Mouse (Mus musculus) embryonic facial prominence, embryonic 15.5 days (tissue): ENCODE results near the gene Phrf1. TPM values are rescaled to one million over a fixed set of nuclear protein-coding genes. Genes with fewer than 3 reads are reported as not detected.

ENCODE experiments used
- ATAC-seq: fragments of 200-750 bp; cut with Nextera tagmentation; 2 replicates; pipeline ENCODE4 v1.8.0; 2017; ENCODE audit warnings: low read depth, moderate TSS enrichment; ENCODE audit not compliant: insufficient number of reproducible peaks, low FRiP score, low TSS enrichment
- H3K27ac ChIP-seq: fragments of 300-500 bp; sonication (generic); replicated peaks from 2 replicates; pipeline ENCODE4 v1.5.1; 2015; ENCODE audit warnings: mild to moderate bottlenecking, inconsistent platforms
- H3K27me3 ChIP-seq: fragments of 300-500 bp; sonication (generic); 2 replicates; pipeline ENCODE4 v1.6.1; 2015; ENCODE audit warnings: inconsistent platforms
- H3K36me3 ChIP-seq: fragments of 300-500 bp; sonication (generic); 2 replicates; pipeline ENCODE4 v1.6.1; 2015; ENCODE audit warnings: mild to moderate bottlenecking, inconsistent platforms
- H3K4me1 ChIP-seq: fragments of 300-500 bp; sonication (generic); 2 replicates; pipeline ENCODE4 v1.6.1; 2015; ENCODE audit warnings: inconsistent platforms
- H3K4me2 ChIP-seq: fragments of 300-500 bp; sonication (generic); replicated peaks from 2 replicates; pipeline ENCODE4 v1.6.1; 2015; ENCODE audit warnings: mild to moderate bottlenecking, inconsistent platforms
- H3K4me3 ChIP-seq: fragments of 300-500 bp; sonication (generic); replicated peaks from 2 replicates; pipeline ENCODE4 v1.5.1; 2015; ENCODE audit warnings: mild to moderate bottlenecking, inconsistent platforms
- H3K9ac ChIP-seq: fragments of 300-500 bp; sonication (generic); 2 replicates; pipeline ENCODE4 v1.6.1; 2015; ENCODE audit warnings: inconsistent platforms
- H3K9me3 ChIP-seq: fragments of 300-500 bp; sonication (generic); replicated peaks from 2 replicates; pipeline ENCODE4 v1.6.1; 2016; ENCODE audit warnings: inconsistent platforms
- WGBS: fragments of 180-500 bp; shearing (Covaris S2); methylation state at CpG from one replicate; pipeline ENCODE4 v1.1.7; 2015; 5-methylcytosine and 5-hydroxymethylcytosine counted together
- polyA plus RNA-seq: library from polyadenylated mRNA; unstranded; fragments of >200 nt; fragmentation: Nextera tagmentation; extraction: Ambion mirVana; gene quantifications from 2 replicates; pipeline ENCODE4 v1.2.1, GENCODE M21; 2015

Gene Phrf1
- polyA plus RNA-seq, 1 experiment from 2014 or later = 68.7 TPM

- Histone ChIP-seq H3K27ac (peak within 1 kb of the TSS; percentile 90), H3K9me3 (no peaks in the 10 kb centered on the region), H3K4me3 (peak within 1 kb of the TSS; percentile 73), H3K4me2 (peak within 1 kb of the TSS; percentile 95), H3K27me3 (no peaks in the 10 kb centered on the region), H3K36me3 (peaks cover 4% of the 10 kb centered on the region; the same call in 1 of the 2 replicates), H3K4me1 (peaks cover 36% of the 10 kb centered on the region), H3K9ac (0 out of 2 replicates have a peak within 1 kb of the TSS, but pooled peaks have one; percentile 57)
- 81% methylated on average over 11 of the region's 11 CpGs for WGBS
- no peak for ATAC-seq
These were observed 14.9 kb upstream of the Phrf1 start, which contains the start of gene Lmntd2 for GRCm38 (mm10) chr7:141213605-141214235. Gene Lmntd2, minus strand, starts transcription at chr7:141214080.

GRCm38 (mm10) chr7:141214310-141214709 is 14.3 kb upstream of the Phrf1 start:
- 51% methylated on average over 3 of the region's 3 CpGs for WGBS
- H3K27ac ChIP-seq = no peak overlapping the region

GRCm38 (mm10) chr7:141215101-141215879 is 13.3 kb upstream of the Phrf1 start, which contains the start of gene Rassf7:
Gene Rassf7, plus strand, starts transcription at chr7:141215860.
- peak within 1 kb of the TSS; percentile 73 for H3K4me3 ChIP-seq
- peak; percentile 93 for ATAC-seq
- peak within 1 kb of the TSS; percentile 90 for H3K27ac ChIP-seq
- H3K4me1 ChIP-seq = peaks cover 40% of the 10 kb centered on the region
- H3K36me3 ChIP-seq = peaks cover 4% of the 10 kb centered on the region; the same call in 1 of the 2 replicates
- under 1% methylated on average over 41 of the region's 41 CpGs for WGBS
- no peaks in the 10 kb centered on the region for H3K27me3 ChIP-seq
- peak within 1 kb of the TSS; percentile 57 for H3K9ac ChIP-seq
- peak within 1 kb of the TSS; percentile 95 for H3K4me2 ChIP-seq
- H3K9me3 ChIP-seq = no peaks in the 10 kb centered on the region

More at GRCm38 (mm10) chr7:141214310-141214709, 14.3 kb upstream of the Phrf1 start:
- Histone ChIP-seq H3K4me2 (no peak overlapping the region), H3K9me3 (no peaks in the 10 kb centered on the region), H3K27me3 (no peaks in the 10 kb centered on the region), H3K4me3 (no peak overlapping the region), H3K36me3 (peaks cover 4% of the 10 kb centered on the region; the same call in 1 of the 2 replicates), H3K4me1 (peaks cover 37% of the 10 kb centered on the region), H3K9ac (no peak overlapping the region)
- no peak for ATAC-seq

- H3K9me3 ChIP-seq = no peaks in the 10 kb centered on the region
- under 1% methylated on average over 42 of the region's 42 CpGs for WGBS
- H3K4me3 ChIP-seq = peak overlapping the region; percentile 73
- peak; percentile 56 for ATAC-seq
- H3K27ac ChIP-seq = peak overlapping the region; percentile 90
- H3K4me1 ChIP-seq = peaks cover 48% of the 10 kb centered on the region
- no peaks in the 10 kb centered on the region for H3K27me3 ChIP-seq
- H3K9ac ChIP-seq = peak overlapping the region; percentile 57
- peak overlapping the region; percentile 95 for H3K4me2 ChIP-seq
- H3K36me3 ChIP-seq = peaks cover 4% of the 10 kb centered on the region; the same call in 1 of the 2 replicates
These were observed 12.5 kb upstream of the Phrf1 start for GRCm38 (mm10) chr7:141215880-141216733.

- H3K4me2 ChIP-seq = peak overlapping the region; percentile 95
- ATAC-seq = no peak
- peak overlapping the region; percentile 73 for H3K4me3 ChIP-seq
- peaks cover 4% of the 10 kb centered on the region; the same call in 1 of the 2 replicates for H3K36me3 ChIP-seq
- 0 out of 2 replicates have a peak overlapping the region, but pooled peaks have one; percentile 90 for H3K27ac ChIP-seq
- H3K9ac ChIP-seq = no peak overlapping the region
- no peaks in the 10 kb centered on the region for H3K27me3 ChIP-seq
- H3K9me3 ChIP-seq = no peaks in the 10 kb centered on the region
- WGBS = 85% methylated on average over 11 of the region's 11 CpGs
- peaks cover 50% of the 10 kb centered on the region for H3K4me1 ChIP-seq
These were observed 11.7 kb upstream of the Phrf1 start for GRCm38 (mm10) chr7:141216894-141217293.

GRCm38 (mm10) chr7:141217343-141218013 is 11.1 kb upstream of the Phrf1 start:
- no peak for ATAC-seq
- peaks cover 56% of the 10 kb centered on the region for H3K4me1 ChIP-seq
- no peak overlapping the region for H3K4me2 ChIP-seq
- no peaks in the 10 kb centered on the region for H3K9me3 ChIP-seq
- H3K4me3 ChIP-seq = 0 out of 2 replicates have a peak overlapping the region, but pooled peaks have one; percentile 73
- no peak overlapping the region for H3K9ac ChIP-seq
- peaks cover 4% of the 10 kb centered on the region; the same call in 1 of the 2 replicates for H3K36me3 ChIP-seq
- H3K27me3 ChIP-seq = no peaks in the 10 kb centered on the region
- WGBS = 86% methylated on average over 17 of the region's 17 CpGs
- peak overlapping the region; percentile 53; the same call in 1 of the 2 replicates for H3K27ac ChIP-seq

- Histone ChIP-seq H3K4me2 (no peak overlapping the region), H3K9ac (no peak overlapping the region), H3K9me3 (no peaks in the 10 kb centered on the region), H3K27me3 (no peaks in the 10 kb centered on the region), H3K4me1 (peaks cover 61% of the 10 kb centered on the region), H3K36me3 (peaks cover 4% of the 10 kb centered on the region; the same call in 1 of the 2 replicates), H3K27ac (peak overlapping the region; percentile 53; the same call in 1 of the 2 replicates), H3K4me3 (no peak overlapping the region)
- WGBS = 76% methylated on average over 3 of the region's 3 CpGs
- no peak for ATAC-seq
These were observed 10.4 kb upstream of the Phrf1 start for GRCm38 (mm10) chr7:141218141-141218540.

- H3K36me3 ChIP-seq = peaks cover 4% of the 10 kb centered on the region; the same call in 1 of the 2 replicates
- no peak overlapping the region for H3K4me2 ChIP-seq
- 68% methylated on average over 5 of the region's 5 CpGs for WGBS
- H3K9me3 ChIP-seq = no peaks in the 10 kb centered on the region
- H3K27ac ChIP-seq = peak overlapping the region; percentile 53; the same call in 1 of the 2 replicates
- ATAC-seq = no peak
- H3K4me1 ChIP-seq = peaks cover 61% of the 10 kb centered on the region
- H3K27me3 ChIP-seq = no peaks in the 10 kb centered on the region
- H3K9ac ChIP-seq = no peak overlapping the region
- no peak overlapping the region for H3K4me3 ChIP-seq
These were observed 9.9 kb upstream of the Phrf1 start for GRCm38 (mm10) chr7:141218557-141219133.

GRCm38 (mm10) chr7:141219558-141220099 is 9.0 kb upstream of the Phrf1 start:
- ATAC-seq = no peak
- Histone ChIP-seq H3K36me3 (peaks cover 4% of the 10 kb centered on the region; the same call in 1 of the 2 replicates), H3K9ac (no peak overlapping the region), H3K4me1 (peaks cover 59% of the 10 kb centered on the region), H3K4me3 (no peak overlapping the region), H3K4me2 (no peak overlapping the region), H3K27ac (no peak overlapping the region), H3K27me3 (no peaks in the 10 kb centered on the region), H3K9me3 (no peaks in the 10 kb centered on the region)
- WGBS = 89% methylated on average over 1 of the region's 1 CpGs
